Mouse (Mus musculus) yolk sac, embryonic 10.5 days (tissue): ENCODE results near the gene Plekhh1.
A peak's percentile ranks its signal among the peaks of the same experiment; 100 is the strongest.
"Not testable (repeated sequence)": the region's sequence is repeated elsewhere in the genome, so short reads cannot be mapped to it uniquely, and the experiment has no call there.

Experiments
- DNase-seq: peaks from one replicate; pipeline ENCODE4 v3.0.0-alpha.2; 2017; ENCODE audit warnings: low spot score

Gene Plekhh1

DNA sequence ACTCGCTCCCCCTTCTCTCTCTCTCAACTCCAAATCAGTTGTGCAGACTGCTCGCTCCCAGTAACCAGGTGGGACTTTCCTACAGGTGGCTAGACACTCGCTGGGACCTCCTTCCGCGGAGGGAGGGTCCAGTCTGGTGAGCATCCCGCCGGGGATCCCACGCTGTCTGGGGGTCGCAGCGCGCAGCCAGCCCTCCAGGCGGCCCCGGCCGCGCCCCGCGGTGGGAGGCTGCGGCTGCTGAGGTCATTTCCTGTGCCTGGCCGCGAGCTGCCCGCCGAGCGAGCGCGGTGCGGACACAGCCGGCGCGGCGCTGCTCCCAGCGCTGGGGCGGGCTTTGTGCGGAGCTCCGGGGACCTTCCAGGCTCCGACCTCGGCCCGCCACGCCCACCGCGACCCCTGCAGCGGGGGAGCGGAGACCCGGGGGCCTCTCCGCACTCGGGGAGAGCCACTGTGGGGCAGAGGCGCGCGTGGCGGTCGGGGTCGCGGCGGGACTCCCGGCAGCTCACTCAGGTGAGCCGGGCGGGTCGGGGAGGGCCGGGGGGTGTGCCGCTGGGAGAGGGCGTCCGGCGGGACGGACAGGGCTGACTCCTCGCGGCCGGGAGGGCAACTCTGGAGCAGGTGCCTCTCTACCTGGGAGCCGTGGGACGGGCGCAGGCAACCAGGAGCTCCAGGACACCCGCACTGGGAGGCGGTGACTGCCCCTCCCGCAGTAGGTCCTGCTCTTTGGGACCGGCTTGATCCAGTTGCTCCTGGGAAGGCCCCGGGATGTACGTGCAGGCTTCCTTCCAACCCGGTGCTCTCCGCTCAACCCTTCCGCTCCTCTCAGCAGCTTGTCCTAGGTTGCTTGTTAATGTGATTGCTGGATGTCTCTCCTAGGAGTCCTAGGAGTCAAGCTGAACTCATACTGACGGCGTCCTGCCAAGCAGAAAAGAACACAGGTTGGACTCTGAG, at the start of gene Plekhh1:
TSS of gene Plekhh1 (plus strand) at position 253 of the 951 bp plus-strand sequence.
- peak; percentile 83 for DNase-seq

DNA sequence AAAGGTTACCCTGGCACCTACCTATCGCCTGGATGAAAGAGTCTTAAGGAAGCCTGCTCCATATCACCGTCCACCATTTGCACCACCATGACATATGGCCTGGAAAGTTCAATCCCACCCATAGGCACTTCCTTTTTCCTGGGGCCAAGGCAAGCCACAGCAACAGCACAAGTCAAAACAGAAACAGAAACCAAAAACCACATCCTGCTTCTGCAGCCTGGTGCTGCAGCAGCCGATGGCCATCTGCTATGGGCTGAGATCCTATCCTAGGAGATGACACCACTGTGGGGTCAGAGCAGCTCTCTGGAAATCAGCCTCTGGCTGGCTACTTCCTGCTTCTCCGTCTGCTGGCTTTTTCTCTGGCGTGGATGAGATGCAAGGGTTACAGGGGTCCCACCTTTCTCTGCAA, 48.3 kb upstream of the Plekhh1 start:
- no peak for DNase-seq

DNA sequence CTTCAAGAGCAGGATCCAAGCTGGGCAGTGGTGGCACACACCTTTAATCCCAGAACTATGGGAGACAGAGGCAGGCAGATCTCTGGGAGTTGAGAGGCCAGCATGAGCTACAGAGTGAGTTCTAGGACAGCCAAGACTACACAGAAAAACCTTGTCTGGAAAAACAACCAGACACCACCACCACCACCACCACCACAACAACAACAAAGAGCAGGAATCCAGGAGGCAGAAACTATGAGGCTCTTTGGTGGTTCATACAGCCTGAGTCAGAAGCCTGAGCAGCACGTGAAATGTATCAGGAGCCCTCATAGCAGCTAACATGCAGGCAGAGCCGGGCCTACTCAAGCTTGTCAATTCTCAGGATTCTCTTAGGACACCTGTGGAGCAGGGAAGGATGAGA, 47.8 kb upstream of the Plekhh1 start:
- no peak for DNase-seq

DNA sequence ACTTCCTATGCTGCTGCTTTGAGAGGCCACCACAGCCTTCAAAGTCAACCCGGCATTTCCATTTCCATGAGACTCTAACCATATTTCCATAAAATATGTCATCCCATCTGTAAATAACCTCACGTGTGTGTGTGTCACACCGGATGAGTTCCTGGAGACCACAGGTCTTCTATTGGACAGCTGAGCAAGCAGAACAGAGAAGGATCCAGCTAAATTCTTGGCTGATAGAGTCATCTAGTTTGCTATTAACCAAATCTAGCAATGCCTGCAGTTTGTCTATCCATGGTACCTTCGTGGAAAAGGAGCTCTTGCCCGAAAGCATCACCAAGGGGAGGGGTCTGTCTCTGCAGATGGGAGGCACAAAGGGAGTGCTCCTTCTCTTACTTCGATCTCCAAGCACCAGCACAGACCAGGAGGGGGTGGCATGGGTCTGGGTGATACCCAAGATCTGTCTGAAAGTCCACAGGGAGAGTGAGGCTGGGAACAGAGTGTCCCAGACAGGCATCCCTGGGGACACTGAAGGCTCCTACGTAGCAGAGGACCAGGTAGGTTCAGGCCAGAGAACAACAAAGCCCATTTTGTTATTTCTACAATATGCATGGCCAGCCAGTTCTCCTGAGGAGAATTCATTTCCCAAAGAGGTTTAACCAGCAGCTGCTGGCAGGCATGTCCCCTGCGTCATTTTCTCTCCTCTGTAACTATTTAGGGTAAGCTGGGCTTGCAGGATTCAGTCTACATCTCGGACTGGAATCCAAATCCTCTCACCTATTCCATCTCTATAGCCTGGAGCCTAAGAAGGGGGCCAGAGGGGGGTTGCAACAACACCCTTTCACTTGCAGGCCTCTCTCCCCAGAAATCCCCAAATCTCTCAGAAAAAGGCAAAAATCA, 46.8 kb upstream of the Plekhh1 start:
- DNase-seq, result peak; percentile 50

DNA sequence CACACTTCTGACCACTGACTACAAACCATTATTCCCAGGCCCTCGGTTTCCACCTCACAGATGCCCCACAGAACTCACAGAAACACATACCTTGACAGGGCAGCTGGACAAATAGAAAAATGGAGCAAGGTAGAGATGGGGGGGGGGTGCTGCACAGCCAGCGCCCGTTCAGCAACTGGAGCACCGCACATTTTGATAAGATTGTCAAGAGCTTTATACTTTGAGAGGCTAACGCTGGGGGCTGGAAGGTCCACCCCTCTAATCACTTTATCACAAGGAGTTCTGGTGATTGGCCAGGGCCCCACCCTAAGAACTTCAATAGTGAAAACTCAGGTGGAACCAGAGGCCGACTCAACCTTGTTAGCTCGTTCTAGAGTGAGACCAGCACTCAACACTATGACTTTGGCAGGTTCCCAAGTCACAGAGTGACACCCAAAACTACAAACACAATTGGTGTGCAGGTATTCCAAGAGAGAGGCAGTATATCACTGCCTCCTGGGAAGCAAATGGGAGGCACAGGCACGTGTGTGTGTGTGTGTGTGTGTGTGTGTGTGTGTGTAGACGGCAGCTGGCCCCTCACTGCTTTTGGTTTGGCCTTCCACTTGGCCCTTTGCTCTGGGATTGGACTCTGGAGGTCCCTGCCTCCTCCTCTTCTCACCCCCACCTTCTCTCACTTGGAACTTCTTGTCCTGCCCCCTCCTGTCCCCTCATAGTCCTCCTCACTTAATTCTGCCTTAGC, 45.5 kb upstream of the Plekhh1 start:
- no peak for DNase-seq

DNA sequence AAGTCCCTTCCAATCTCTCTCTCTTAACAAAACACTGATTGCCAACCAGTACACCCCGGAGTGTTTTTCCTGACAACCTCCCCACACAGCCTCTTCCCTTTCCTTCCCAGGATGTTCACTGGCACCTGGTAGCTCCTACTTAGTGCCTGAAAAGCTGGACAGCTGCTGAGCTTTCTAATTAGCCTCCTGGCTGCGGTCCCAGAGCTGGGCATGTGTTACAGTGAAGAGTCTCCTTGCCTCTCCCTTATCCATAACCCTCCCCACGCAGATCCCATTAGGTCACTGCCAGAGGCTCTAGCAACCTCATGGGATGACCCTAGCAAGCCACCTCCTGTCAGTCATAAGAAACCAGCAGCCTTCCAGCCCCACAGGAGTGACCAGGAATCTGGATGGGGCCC, 44.9 kb upstream of the Plekhh1 start:
- DNase-seq, result no peak

DNA sequence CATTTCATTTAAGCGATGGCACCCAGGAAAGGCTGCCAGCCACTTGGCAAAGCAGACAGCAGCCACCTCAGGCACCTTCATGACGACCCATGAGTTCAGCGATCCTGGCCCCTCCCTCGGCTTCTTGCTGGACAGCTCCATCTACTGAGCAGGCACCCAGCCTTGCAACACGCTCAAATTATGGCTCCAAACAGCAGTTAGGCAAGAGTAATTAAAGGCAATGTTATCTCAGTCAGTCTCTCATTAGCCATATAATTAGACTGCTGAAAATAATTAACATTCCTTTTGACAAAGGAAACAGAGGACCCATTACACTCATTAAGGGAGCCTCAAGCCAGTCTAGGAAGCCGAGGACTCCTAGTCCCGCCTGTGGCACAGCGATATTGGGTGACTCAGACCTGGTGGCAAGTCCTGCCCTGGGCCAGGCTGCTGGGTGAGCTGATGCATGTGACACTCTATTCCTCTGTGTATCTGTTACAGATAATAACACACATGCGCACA, 41.3 kb upstream of the Plekhh1 start:
- no peak for DNase-seq

DNA sequence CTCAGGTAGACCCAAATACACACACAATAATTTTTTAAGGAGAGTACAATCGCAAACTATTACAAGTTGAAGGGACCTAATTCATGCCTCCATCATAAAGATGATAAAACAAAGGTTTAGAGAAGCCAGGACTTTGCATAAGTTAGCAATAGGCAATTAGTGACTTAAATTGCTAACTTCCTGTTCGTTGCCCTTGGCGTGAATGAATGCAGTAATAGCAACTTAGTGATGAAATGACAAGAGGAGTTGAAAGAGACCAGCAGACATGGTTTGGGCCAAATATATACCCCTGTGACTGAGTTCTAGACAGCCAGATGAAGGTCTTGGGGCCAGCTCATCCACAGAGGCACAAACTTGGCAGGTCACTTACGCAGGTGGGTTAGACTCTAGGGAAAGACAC, 32.7 kb upstream of the Plekhh1 start:
- DNase-seq, result no peak

DNA sequence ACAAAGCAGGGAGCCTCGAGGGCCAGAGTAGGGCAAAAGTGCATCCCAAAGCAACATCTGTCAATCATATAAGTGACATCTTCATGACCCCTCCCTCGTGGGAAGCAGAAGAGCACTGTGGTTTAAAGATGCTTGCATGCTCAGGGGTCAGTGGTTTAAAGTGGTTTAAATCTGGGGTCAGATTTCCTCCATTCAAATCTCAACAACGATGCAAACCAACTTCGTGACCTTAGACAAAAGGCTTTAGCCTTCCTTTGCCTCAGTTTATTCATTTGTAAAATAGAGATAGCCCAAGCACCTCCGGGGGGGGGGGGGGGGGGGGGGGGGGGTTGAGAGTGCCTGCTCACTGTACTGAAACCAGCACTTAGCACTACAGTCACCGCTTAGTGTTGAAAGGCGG, 32.3 kb upstream of the Plekhh1 start:
- DNase-seq, result no peak

DNA sequence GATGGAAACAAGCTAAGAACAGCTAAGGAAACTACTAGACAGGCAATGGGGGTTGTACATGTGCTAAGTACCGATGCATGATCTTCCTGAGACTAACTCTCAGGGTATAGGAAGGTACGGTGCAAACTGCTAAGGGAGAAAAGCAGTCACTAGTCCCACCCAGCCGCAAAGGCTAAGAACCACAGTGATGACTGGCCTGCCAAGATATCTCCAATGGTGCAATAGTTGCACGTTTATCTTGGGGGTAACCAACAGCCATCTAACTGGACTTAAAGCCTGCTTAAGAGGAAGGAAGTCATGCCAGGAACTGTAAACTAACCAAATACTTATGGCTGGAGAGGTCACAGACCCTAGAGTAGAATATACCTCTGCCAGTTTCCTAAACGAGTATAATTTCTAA, 26.6 kb upstream of the Plekhh1 start:
- no peak for DNase-seq

DNA sequence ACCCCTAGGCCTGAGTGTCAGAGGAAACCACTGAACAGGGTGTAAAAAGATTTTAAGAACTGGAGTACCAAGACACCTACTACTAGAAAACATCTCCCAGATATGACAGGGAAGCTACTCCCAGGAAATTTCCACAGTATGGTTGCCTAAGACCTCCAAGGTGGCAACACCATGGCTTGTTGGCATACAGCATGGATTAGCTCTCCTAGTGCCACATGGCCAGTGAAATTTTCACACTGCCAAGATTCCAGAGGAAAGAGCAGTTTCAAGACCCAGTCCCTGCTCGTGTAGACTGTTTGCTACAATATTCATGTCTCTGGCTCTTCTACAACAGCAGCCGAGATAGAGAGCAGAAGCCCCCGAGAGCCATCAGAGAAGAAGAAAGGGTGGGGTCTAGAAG, 26.0 kb upstream of the Plekhh1 start:
- no peak for DNase-seq

DNA sequence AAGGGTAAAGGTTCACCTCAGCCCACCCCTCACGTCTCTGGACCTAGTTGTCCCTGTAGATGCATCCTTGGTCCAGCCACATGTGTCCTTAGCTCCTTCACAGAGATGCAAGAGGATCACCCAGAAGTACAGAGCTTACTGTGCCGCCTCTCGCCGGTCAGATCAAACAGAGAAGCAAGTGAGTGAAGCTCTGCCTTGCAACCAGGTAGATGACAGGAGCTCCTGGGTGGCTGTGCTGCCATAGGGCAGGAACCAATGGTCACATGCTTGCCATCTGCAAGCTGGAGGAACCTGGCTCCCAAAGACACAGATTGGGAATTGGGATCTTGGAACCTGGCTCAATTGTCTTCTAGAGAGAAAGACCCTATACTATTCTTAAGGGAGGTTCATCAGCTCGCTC, 23.5 kb upstream of the Plekhh1 start:
- no peak for DNase-seq

DNA sequence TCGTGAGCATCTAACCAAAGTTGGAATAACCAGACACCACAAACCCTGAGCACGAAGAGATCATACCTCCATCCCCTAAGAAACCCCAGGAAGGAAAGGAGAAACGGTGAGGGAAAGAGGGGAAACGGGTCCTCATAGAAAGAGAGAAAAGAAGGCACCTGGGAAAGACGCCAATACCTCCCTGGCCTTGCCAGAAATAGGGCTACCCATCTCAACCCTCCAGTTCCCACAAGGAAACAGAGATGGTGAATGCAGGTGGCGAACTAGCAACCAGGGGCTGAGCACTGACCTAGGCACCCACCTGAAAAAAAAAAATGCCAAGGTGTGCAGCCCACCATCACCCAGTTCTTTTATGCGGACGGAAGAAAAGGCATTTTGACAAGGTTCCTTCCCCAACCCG, 22.9 kb upstream of the Plekhh1 start:
- no peak for DNase-seq

DNA sequence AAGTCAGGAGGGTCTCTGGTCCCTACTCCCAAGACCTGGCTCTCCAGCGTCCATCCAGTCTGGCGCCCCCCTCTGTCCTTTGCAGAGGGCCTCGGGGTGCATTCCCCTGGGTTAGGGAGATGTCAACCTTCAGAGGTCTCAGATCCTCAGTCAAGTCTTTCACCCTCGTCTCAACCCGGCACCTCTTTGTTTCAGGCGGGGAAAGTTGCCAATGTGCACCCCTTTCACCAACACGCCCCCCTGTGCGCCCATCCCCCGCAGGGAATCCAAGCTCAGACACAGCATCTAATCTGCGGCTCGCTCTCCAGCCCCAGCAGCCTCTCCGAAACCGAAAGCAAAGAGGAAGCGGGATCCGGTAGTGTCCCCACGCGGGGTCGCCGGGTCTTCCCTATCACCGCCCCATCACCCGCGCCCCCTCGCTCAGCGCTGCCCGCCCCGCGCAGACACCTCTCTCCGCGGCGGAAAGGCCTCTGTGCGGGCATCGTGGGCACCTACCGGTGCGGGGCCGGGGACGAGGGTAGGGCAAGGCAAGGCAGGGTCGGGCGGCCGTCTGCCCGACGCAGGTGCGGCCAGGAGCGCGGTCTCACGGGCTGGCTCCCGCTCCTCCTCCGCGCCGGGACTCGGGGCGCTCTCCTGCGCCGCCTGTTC, 22.4 kb upstream of the Plekhh1 start:
- DNase-seq, result peak; percentile 41

DNA sequence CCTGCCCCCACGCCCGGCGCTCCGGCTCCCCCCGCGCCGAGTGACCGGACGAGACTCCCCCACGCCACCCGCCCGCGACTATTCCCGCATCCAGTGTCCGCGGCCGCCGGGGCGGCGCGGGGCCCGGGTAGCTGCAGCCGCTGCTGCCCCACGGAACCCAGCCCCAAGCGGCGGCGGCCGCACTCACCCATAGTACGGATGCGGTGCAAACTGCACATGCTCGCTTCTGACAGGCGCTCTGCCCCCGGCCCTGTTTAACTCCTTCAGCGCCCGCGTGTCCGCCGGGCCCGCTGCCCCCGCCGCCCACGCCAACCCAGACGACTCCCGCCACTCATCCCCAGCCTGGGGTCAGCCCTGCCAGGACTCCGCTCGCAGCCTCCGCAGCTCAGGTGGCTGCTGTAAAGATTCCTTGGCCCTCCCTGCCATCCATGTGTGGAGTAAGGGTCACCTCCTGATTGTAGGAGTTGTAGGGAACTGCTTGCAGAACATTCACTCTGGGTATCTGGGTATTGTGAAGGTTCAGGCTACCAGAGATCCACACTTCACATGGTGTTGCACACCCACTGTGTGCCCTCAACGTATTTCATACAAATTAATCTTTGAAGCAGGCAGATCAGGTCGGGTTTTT, 21.7 kb upstream of the Plekhh1 start, which contains the start of gene Tmem229b:
TSS of gene Tmem229b (minus strand) at position 502 of the 628 bp plus-strand sequence.
- peak; percentile 63 for DNase-seq

DNA sequence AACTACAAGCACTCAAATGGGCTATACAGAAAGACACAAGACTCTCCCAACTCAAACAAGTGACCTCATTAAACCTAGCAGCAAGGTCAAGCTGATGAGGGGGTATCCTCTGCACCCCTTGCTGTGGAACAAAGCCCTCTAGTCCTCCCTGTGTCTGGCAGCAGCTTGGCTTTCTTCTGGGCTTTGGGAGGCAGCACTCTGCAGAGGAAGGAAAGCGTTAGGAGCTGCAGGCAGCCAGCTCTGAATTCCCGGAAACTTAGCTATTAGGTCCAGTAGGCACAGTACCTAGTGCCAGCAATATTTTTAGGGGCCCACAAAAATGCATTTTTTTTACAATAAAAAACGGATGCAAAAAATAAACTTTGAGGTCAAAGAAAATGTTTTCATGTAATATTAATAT, 18.4 kb upstream of the Plekhh1 start:
- DNase-seq, result no peak

DNA sequence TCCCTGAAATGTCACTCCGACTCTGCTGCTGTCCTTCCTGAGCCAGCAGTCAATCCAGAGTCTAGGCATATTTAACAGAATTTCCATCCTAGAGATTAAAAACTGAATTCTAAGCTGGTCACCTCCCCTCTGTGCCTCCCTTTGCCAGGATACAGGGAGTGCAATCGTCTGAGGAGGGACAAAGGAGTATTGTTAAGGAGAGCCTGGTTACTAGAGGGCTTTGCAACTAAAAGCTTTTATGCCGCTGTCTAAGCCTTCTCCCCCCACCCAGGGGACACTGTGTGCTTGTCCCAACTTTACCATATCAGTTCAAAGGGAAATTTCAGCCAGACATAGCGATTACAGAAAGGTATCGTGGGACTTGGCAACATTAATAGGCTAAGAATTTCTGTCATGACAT, 12.9 kb upstream of the Plekhh1 start:
- no peak for DNase-seq

DNA sequence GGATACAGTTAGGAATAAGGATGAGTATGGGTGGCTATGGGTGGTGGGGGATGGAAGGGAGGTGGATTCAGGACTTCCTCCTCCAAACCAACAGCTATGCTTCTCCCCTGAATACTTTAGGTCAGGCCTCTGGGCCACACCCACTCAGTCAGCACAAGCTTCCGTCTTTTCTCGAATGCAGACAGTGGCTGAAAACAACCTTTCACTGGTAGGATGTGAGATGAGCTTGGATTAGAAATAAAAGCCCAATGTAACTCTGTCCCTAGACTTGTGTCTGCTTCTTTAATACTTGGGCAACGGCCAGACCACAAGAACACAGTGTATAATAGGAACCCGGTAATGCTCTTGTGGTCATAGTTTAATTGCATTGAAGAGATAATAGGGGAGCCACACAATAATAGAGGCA, 11.0 kb upstream of the Plekhh1 start:
- DNase-seq, result no peak

DNA sequence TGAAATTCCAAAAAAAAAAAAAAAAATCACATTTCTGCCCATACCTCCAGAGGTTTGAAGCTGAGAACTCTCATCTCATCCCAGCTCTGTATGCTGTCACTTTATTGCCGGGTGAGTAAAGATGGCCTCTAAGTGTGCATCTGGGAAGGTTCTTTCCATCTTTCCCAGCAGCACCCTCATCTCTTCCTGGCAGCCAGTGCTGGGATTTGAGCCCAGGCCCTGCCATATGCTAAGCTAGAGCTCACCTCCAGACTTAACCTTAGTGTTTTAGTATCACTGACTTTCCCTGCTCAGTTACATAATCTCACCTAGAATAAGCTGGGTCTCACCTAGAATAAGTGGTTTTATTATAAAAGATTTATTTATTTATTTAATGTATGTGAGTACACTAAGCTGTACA, 7.1 kb upstream of the Plekhh1 start:
- DNase-seq, result no peak

DNA sequence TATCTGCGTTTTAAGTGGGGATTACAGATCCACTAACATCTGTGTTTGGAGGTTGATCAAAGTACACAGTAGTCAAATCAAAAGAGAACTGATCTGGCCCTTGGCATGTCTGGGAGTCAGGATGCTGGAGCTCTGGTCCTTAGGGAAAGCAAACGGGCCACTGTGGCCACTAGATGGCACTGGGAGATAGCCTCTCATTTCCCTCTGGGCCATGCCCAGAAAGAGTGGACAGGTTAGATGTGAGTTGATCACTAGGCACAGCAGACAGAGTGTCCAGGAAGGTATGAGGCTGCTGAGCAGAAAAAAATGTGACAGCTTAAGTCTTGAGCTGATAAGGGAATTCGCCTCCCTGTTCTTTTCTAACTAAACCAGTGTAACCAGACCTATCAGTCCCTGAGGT, 6.1 kb upstream of the Plekhh1 start:
- peak; percentile 69 for DNase-seq

DNA sequence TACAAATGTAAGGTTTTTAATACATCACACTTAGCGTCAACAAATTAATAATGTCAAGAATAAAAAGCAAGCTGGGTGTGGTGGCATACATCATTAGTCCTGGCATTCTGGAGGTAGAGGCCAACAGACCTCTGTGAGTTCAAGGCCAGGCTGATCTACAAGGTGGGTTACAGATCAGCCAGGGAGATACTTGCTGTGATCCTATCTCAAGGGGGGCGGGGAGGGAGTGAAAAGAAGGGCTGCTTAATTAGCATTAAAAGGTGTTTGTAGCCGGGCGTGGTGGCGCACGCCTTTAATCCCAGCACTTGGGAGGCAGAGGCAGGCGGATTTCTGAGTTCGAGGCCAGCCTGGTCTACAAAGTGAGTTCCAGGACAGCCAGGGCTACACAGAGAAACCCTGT, 1.4 kb upstream of the Plekhh1 start:
- DNase-seq, result not testable (repeated sequence)
